Mouse (Mus musculus): ENCODE data around the gene Efhd2.
A peak's percentile ranks its signal among the peaks of the same experiment; 100 is the strongest.

Efhd2 gene

DNA sequence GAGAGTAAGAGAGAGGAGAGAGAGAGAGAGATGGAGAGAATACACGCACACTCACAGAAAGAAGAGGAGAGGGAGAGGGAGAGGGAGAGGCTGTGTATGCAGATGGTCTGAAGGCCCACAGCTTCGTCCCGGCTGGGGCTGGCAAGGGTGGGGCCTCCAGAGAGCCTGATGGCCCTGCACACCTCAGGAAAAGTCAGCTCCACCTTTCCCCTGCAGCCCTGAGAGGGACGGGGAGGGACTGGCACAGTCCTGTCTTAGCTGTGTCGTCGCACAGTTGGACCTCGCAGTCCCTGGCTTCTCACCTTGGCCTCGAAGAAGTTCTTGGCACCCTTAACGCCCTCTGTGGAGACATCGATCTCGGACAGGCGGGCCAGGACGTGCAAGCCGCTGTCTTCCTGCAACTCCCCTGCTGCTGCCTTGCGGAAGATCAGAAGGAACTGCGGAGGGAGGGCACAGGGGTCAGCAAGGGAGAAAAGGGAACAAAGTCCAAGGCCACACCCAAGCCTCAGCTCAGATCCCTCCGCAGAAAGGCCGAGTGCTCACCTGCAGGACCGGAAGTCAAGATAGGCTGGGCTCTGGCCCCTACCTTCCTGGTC, 14.4 kb downstream of the Efhd2 start:
- no peak for DNase-seq (ENCODE audit: low spot score in 2 of 2)

- DNase-seq (ENCODE audit: low spot score in 2 of 2): no peak
Observed at GRCm38 (mm10) chr4:141859351-141859750, 15.4 kb downstream of the Efhd2 start.

- DNase-seq (ENCODE audit: low spot score in 2 of 2): no peak
Observed at GRCm38 (mm10) chr4:141858501-141858900, 16.2 kb downstream of the Efhd2 start.

DNA sequence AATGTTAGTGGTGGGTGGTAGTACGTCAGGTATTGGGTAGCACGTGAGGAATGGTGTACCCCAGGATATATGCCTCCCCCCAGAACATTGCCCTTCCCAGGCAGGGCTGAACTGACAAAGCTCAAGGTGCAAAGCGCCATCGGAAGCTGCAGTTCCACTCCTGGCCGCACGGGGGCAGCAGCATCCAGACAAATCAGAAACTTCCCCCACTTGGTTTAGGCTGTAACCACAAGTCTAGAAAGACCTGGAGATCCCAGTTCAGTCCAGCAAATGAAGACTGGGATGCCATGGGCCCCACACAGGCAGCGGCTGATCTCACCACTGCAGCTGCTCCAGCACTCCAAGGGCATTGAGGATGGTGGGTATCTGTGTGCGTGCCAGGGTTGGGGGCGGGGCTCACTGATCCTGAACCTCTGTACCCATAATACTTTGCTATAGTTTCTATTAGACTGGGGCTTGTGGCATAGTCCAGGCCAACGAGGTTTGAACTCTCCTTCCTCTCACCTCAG, 17.2 kb downstream of the Efhd2 start:
- DNase-seq (ENCODE audit: low spot score in 2 of 2): peak; percentile 34 to 71

DNA sequence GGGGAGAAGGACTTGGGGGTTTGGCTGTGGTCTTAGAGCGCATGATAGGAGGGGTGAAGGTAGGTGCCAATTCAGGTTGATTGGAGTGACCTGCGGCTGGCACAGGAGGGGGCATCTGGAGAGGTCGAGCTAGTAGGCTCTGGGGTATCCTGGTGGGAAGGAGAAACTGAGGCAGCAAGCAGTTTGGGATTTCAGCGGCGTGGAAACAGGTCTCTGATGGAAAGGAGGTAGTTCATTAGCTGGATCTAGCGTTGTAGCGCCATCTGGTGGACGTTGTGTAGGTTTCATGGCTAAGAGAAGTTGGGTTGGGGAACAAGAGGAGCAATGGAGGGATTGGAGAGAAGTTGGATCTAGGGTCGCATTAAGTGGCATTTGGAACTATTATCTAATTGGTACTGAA, 21.3 kb downstream of the Efhd2 start:
- peak in 1 of 2 experiments; percentile 54 for DNase-seq (ENCODE audit: low spot score in 2 of 2)

DNA sequence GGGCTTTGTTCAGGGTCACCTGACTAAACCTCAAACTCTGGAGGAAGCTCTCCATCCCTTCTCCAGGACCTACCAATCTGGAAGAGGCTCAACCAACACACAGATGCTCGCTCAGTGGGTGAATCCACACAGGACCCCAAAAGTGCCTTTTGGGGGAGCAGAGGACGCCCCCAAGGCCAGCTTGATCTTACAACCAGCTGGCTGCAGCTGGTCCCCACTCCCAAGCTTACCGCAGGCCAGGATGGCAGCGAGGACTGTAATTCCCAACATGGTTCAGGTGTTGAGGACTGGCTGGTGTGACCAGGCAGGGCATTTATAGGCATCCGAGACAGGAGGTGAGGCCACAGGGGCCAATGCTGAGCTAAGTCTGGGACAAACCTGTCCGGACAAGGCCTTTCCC, 28.7 kb downstream of the Efhd2 start, which contains the start of gene Ctrc:
Gene Ctrc, minus strand, starts transcription at position 361 of the 400 bp plus-strand sequence.
- DNase-seq (ENCODE audit: low spot score in 2 of 2): no peak

- no peak for DNase-seq (ENCODE audit: low spot score in 2 of 2)
Observed at GRCm38 (mm10) chr4:141834536-141835095, 40.1 kb downstream of the Efhd2 start.

- no peak for DNase-seq (ENCODE audit: low spot score in 2 of 2)
Observed at GRCm38 (mm10) chr4:141833911-141834310, 40.8 kb downstream of the Efhd2 start.

- DNase-seq (ENCODE audit: low spot score in 2 of 2): no peak
Observed at GRCm38 (mm10) chr4:141831361-141831760, 43.4 kb downstream of the Efhd2 start.

DNA sequence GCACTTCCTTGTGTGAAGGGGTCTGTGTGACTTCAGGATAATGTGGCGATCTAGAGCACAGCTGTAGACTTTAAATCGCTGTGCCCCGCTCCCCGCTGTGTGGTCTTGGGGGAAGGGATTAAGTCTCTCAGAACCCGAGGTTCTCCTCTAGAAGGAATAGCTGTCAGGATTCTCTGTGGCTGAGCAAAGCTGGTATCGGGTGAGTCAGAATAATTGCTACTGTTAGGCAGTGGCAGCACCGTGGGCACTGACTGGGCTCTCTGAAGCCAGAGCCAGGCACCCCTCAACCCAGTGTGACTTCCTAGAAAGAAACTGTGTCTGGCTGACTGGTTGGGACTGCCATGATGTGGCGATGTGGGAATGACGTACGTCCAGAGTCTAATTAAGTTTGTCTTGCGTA, 44.3 kb downstream of the Efhd2 start:
- DNase-seq (ENCODE audit: low spot score in 2 of 2): no peak

GRCm38 (mm10) chr4:141828177-141828576, 46.5 kb downstream of the Efhd2 start:
- DNase-seq (ENCODE audit: low spot score in 2 of 2): no peak

- DNase-seq (ENCODE audit: low spot score in 2 of 2): no peak
Observed at GRCm38 (mm10) chr4:141827401-141827800, 47.3 kb downstream of the Efhd2 start.

GRCm38 (mm10) chr4:141826060-141826459, 48.7 kb downstream of the Efhd2 start, which contains the start of gene Cela2a:
TSS of gene Cela2a (minus strand) at chr4:141826160.
- DNase-seq (ENCODE audit: low spot score in 2 of 2): no peak

DNA sequence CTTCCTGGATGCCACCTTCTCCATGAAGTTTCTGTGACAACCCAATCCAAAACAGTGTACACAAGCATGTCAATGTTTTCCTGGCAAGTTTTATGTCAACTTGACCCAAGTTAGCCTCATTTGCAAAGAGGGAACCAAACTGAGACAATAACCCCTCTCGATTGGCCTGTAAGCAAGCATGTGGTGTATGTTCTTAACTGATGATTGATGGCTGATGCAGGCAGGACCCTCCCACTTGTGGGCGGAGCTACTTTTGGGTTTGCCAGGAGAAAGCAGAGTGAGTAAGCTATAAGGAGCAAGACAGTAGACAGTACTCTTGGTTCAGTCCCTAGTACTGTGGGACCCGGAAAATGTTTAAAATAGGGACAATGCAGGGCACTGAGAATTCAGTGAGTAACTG, 51.7 kb downstream of the Efhd2 start:
- DNase-seq (ENCODE audit: low spot score in 2 of 2): no peak

DNA sequence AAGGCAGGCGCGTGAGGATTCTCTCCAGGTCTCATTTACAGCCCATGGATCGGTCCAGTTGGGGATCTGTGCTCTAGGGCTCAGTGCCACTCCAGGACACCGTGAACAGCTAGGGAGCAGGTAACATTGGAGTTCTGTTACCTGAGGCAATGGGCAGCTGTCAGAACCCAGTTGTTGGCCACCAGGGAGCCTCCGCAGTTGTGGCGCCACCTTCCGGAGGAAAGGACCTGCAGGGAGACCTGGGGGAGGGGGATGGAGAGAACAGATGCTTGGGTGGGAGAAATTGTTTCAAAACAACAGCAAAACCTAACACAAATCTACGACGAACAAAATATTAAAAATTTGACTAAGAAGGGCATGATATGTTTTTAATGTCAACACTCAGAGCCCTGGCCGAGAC, 52.6 kb downstream of the Efhd2 start:
- DNase-seq (ENCODE audit: low spot score in 2 of 2): peak in 1 of 2 experiments; percentile 23

GRCm38 (mm10) chr4:141821178-141821577, 53.5 kb downstream of the Efhd2 start:
- no peak for DNase-seq (ENCODE audit: low spot score in 2 of 2)

- DNase-seq (ENCODE audit: low spot score in 2 of 2): no peak
Observed at GRCm38 (mm10) chr4:141819316-141819715, 55.4 kb downstream of the Efhd2 start.

DNA sequence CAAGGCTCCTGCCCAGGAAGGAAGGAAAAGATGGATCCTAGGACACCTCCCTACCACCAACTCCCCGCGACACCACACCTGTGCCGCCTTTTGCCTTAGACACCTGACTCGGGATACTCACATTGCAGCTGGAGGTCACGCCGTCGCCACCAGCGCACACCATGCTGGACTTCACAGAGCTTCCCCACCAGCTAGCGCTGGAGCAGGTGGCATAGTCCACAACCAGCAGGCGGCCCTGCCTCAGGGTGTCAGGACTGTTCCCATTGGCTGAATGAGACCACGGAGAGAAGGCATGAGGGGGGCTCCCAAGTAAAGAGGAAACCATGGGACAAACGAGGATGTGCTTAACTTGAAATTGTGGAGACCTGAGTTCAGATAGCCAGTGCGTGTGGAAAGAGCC, 55.9 kb downstream of the Efhd2 start:
- DNase-seq (ENCODE audit: low spot score in 2 of 2): no peak

DNA sequence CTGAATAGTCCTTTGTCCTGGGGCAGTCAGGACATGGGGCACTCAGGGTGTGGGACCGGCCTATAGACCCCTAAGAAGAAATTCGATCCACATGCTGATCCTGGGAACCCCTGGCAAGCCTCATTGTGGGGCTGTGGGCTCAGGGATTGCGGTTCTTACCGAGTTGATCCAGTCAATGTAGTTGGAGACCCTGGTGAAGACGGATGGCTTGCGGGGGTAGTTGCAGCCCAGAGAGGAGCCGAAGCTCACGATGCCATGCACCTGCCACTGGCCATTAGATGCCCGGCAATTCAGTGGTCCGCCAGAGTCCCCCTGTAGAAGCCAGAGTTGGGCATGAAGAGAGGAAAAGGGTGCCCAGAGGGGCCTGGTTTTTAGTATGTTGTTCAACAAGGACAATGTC, 57.0 kb downstream of the Efhd2 start:
- DNase-seq (ENCODE audit: low spot score in 2 of 2): no peak

DNA sequence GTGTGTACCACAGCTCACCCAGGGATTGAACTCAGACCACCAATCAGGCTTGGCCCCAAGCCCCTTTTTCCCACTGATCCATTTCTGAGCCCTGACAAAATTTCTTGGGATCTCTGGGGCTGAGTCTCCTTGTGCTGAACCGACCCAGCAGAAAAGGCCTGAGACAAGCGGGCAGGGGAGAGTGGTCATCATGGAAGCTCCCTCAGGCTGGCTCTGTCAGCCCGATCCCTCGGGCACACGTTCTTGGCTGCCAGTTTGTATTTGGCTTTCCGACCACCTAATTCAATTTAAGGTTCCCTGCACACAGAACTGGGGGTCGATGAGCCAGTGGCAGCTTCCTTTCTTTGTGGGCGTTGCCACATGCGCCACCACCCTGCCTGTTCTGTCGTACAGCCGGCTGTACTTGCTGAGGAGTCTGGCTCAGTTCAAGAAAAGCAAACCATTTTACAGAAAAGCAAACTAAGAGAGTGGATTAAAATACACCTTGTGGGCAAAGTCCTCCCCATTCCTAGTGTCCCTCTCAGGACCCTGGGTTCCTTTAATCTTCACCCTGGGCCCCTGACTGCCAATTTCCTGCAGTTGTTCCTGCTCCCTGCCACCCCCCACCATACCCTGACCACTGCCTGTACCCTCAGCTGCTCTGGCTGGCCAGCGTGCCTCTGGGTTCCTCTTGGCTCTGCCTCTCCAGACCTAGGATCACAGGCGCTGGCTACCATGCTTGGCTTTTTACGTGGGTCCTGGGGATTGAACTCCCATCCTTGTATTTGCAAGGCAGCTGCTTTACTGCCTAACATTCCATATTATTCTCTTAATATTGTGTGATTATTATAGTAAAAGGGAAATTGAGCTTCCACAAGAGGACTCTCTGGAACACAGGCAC, 57.7 kb downstream of the Efhd2 start:
- no peak for DNase-seq (ENCODE audit: low spot score in 2 of 2)

GRCm38 (mm10) chr4:141816267-141816666, 58.5 kb downstream of the Efhd2 start:
- no peak for DNase-seq (ENCODE audit: low spot score in 2 of 2)

GRCm38 (mm10) chr4:141811375-141811774, 63.3 kb downstream of the Efhd2 start:
- DNase-seq (ENCODE audit: low spot score in 2 of 2): no peak

DNA sequence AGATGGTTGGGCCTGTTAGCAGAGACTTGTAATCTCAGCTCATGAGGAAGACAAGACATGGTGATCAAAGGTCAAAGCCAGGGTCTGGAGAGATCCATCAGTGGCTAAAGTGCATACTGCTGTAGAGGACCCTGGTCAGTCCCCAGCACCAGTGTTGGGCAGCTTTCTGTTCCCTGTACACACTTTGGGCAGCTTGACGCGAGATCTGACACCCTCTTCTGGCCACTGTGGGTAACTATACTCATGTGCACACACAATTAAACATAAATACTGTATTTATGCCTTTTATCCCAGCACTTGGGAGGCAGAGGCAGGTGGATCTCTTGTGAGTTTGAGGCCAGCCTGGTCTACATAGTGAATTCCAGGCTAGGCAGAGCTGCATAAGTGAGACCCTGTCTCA, 63.7 kb downstream of the Efhd2 start:
- DNase-seq (ENCODE audit: low spot score in 2 of 2): no peak
